Mouse (Mus musculus) MEL (cell line): Measurements from ENCODE around the gene Syk. TPM values are rescaled to one million over a fixed set of nuclear protein-coding genes. Genes with fewer than 3 reads are reported as not detected.

ENCODE experiments used
- DNase-seq: peaks from one replicate; pipeline ENCODE4 v3.0.0; 2011; ENCODE audit warnings: low read depth, low spot score
- H3K27ac ChIP-seq: 2 replicates; pipeline ENCODE4 v1.5.1; 2012; ENCODE audit warnings: low read depth, mild to moderate bottlenecking, control low read depth, low read length, moderate library complexity; ENCODE audit not compliant: control insufficient read depth
- H3K27me3 ChIP-seq, 2 experiments: fragments of 150-350 bp in 1 of 2; sonication (generic) in 1 of 2; 2 replicates each; pipeline ENCODE4 v1.6.1; 2012; ENCODE audit warnings: low read length in 2 of 2, mild to moderate bottlenecking in 2 of 2, improper control_type of control experiment in 1 of 2, moderate library complexity in 1 of 2; ENCODE audit not compliant: insufficient read depth in 2 of 2, control insufficient read depth in 1 of 2
- H3K36me3 ChIP-seq, 2 experiments: 2 replicates each; pipeline ENCODE4 v1.6.1; 2012 to 2014; ENCODE audit warnings: low read length in 2 of 2, improper control_type of control experiment in 1 of 2, inconsistent platforms in 1 of 2, mild to moderate bottlenecking in 1 of 2; ENCODE audit not compliant: insufficient read depth in 2 of 2, control insufficient read depth in 1 of 2
- H3K4me1 ChIP-seq, 2 experiments: fragments of 150-350 bp in 1 of 2; sonication (generic) in 1 of 2; 2 replicates each; pipeline ENCODE4 v1.6.1; 2012; ENCODE audit warnings: low read length in 2 of 2, improper control_type of control experiment in 1 of 2, mild to moderate bottlenecking in 1 of 2; ENCODE audit not compliant: insufficient read depth in 2 of 2, control insufficient read depth in 1 of 2
- H3K4me3 ChIP-seq, 2 experiments: fragments of 150-350 bp in 1 of 2; sonication (generic) in 1 of 2; 2 replicates each; pipeline ENCODE4 v1.5.1; 2012; ENCODE audit warnings: low read depth in 2 of 2, low read length in 2 of 2, mild to moderate bottlenecking in 2 of 2, moderate library complexity in 2 of 2, control low read depth in 1 of 2, improper control_type of control experiment in 1 of 2; ENCODE audit not compliant: control insufficient read depth in 1 of 2, insufficient read depth in 1 of 2
- H3K79me2 ChIP-seq: 2 replicates; pipeline ENCODE4 v1.6.1; 2012; ENCODE audit warnings: mild to moderate bottlenecking, low read length, moderate library complexity; ENCODE audit not compliant: control insufficient read depth, poor library complexity, insufficient read depth
- H3K9ac ChIP-seq: 2 replicates; pipeline ENCODE4 v1.6.1; 2012; ENCODE audit warnings: low read depth, mild to moderate bottlenecking, control low read depth, low read length, moderate library complexity; ENCODE audit not compliant: control insufficient read depth, poor library complexity, severe bottlenecking
- H3K9me3 ChIP-seq: fragments of 150-350 bp; sonication (generic); replicated peaks from 2 replicates; pipeline ENCODE4 v1.6.1; 2012; ENCODE audit warnings: mild to moderate bottlenecking, low read length, improper control_type of control experiment, moderate library complexity; ENCODE audit not compliant: insufficient read depth
- BHLHE40 ChIP-seq: IDR thresholded peaks from 2 replicates; pipeline ENCODE4 v1.6.1; 2012; ENCODE audit warnings: low read depth, mild to moderate bottlenecking, inconsistent platforms, low read length, improper control_type of control experiment, borderline replicate concordance
- CHD2 ChIP-seq: IDR thresholded peaks from 2 replicates; pipeline ENCODE4 v1.6.1; 2011; ENCODE audit warnings: low read length, improper control_type of control experiment
- CTCF ChIP-seq, 3 experiments: IDR thresholded peaks in 2 of 3; conservative IDR thresholded peaks in 1 of 3; 2 replicates each; pipeline ENCODE4 v1.5.1; 2011 to 2012; ENCODE audit warnings: low read length in 3 of 3, low read depth in 2 of 3, mild to moderate bottlenecking in 2 of 3, improper control_type of control experiment in 1 of 3, inconsistent platforms in 1 of 3, mixed read lengths in 1 of 3, moderate library complexity in 1 of 3; ENCODE audit not compliant: control insufficient read depth in 1 of 3, insufficient read depth in 1 of 3, poor library complexity in 1 of 3, severe bottlenecking in 1 of 3
- E2F4 ChIP-seq: IDR thresholded peaks from 2 replicates; pipeline ENCODE4 v1.6.1; 2011; ENCODE audit warnings: low read depth, low read length, improper control_type of control experiment, borderline replicate concordance
- GABPA ChIP-seq: IDR thresholded peaks from 2 replicates; pipeline ENCODE4 v1.6.1; 2012; ENCODE audit warnings: low read depth, mild to moderate bottlenecking, inconsistent platforms, low read length, improper control_type of control experiment, moderate library complexity
- HCFC1 ChIP-seq: IDR thresholded peaks from 2 replicates; pipeline ENCODE4 v1.6.1; 2012; ENCODE audit warnings: low read depth, mild to moderate bottlenecking, inconsistent platforms, low read length, improper control_type of control experiment, moderate library complexity
- KAT2A ChIP-seq: conservative IDR thresholded peaks from 2 replicates; pipeline ENCODE4 v1.6.1; 2012; ENCODE audit warnings: low read depth, low read length, improper control_type of control experiment, inconsistent platforms
- MAFK ChIP-seq: IDR thresholded peaks from 2 replicates; pipeline ENCODE4 v1.6.1; 2011; ENCODE audit warnings: low read depth, mild to moderate bottlenecking, low read length, improper control_type of control experiment, borderline replicate concordance
- MAZ ChIP-seq: IDR thresholded peaks from 2 replicates; pipeline ENCODE4 v1.6.1; 2012; ENCODE audit warnings: low read depth, mild to moderate bottlenecking, inconsistent platforms, low read length, improper control_type of control experiment
- MEF2A ChIP-seq: IDR thresholded peaks from 2 replicates; pipeline ENCODE4 v1.6.1; 2014; ENCODE audit warnings: low read depth, mild to moderate bottlenecking, inconsistent platforms, low read length, improper control_type of control experiment; ENCODE audit not compliant: poor library complexity, insufficient replicate concordance, severe bottlenecking; ENCODE audit errors: extremely low read depth
- MXI1 ChIP-seq: IDR thresholded peaks from 2 replicates; pipeline ENCODE4 v1.6.1; 2011; ENCODE audit warnings: mild to moderate bottlenecking, low read depth, low read length, improper control_type of control experiment
- NRF1 ChIP-seq: IDR thresholded peaks from 2 replicates; pipeline ENCODE4 v1.6.1; 2014; ENCODE audit warnings: low read depth, mild to moderate bottlenecking, inconsistent platforms, low read length, improper control_type of control experiment, moderate library complexity; ENCODE audit not compliant: poor library complexity, insufficient read depth, severe bottlenecking
- POLR2A ChIP-seq, 2 experiments: IDR thresholded peaks; 2 replicates each; pipeline ENCODE4 v1.6.1; 2011 to 2012; ENCODE audit warnings: low read length in 2 of 2, mild to moderate bottlenecking in 2 of 2, control low read depth in 1 of 2, improper control_type of control experiment in 1 of 2, low read depth in 1 of 2, moderate library complexity in 1 of 2; ENCODE audit not compliant: control insufficient read depth in 1 of 2, insufficient read depth in 1 of 2, poor library complexity in 1 of 2
- POLR2AphosphoS5 ChIP-seq: IDR thresholded peaks from 2 replicates; pipeline ENCODE4 v1.6.1; 2012; ENCODE audit warnings: low read depth, borderline replicate concordance, mild to moderate bottlenecking, inconsistent platforms, low read length, moderate library complexity, mixed read lengths
- RAD21 ChIP-seq: IDR thresholded peaks from 2 replicates; pipeline ENCODE4 v1.6.1; 2011; ENCODE audit warnings: mild to moderate bottlenecking, low read depth, low read length, improper control_type of control experiment
- RCOR1 ChIP-seq: IDR thresholded peaks from 2 replicates; pipeline ENCODE4 v1.6.1; 2012; ENCODE audit warnings: low read depth, mild to moderate bottlenecking, inconsistent platforms, low read length, improper control_type of control experiment
- SIN3A ChIP-seq: IDR thresholded peaks from 2 replicates; pipeline ENCODE4 v1.6.1; 2012; ENCODE audit warnings: low read length, improper control_type of control experiment, inconsistent platforms
- SMC3 ChIP-seq: IDR thresholded peaks from 2 replicates; pipeline ENCODE4 v1.6.1; 2011; ENCODE audit warnings: low read depth, low read length, improper control_type of control experiment
- TCF12 ChIP-seq: IDR thresholded peaks from 2 replicates; pipeline ENCODE4 v1.6.1; 2014; ENCODE audit warnings: low read depth, mild to moderate bottlenecking, inconsistent platforms, low read length, improper control_type of control experiment, moderate library complexity
- USF2 ChIP-seq, 2 experiments: IDR thresholded peaks; 2 replicates each; pipeline ENCODE4 v1.6.1; 2011 to 2012; ENCODE audit warnings: improper control_type of control experiment in 2 of 2, low read length in 2 of 2, borderline replicate concordance in 1 of 2, inconsistent platforms in 1 of 2, low read depth in 1 of 2, mild to moderate bottlenecking in 1 of 2; ENCODE audit not compliant: insufficient read depth in 1 of 2
- ZKSCAN1 ChIP-seq: IDR thresholded peaks from 2 replicates; pipeline ENCODE4 v1.6.1; 2012; ENCODE audit warnings: low read depth, mild to moderate bottlenecking, inconsistent platforms, low read length, improper control_type of control experiment, moderate library complexity
- ZMIZ1 ChIP-seq: IDR thresholded peaks from 2 replicates; pipeline ENCODE4 v1.6.1; 2012; ENCODE audit warnings: low read depth, mild to moderate bottlenecking, inconsistent platforms, low read length, improper control_type of control experiment, moderate library complexity
- polyA plus RNA-seq, 2 experiments: library from polyadenylated mRNA; stranded (reverse) in 1 of 2; unstranded in 1 of 2; fragments of >175 nt in 1 of 2; fragments of >200 nt in 1 of 2; gene quantifications; 2 replicates each; pipeline versions ENCODE4 v1.2.1 to v1.2.4; 2012; ENCODE audit warnings: low replicate concordance in 2 of 2, low read depth in 1 of 2; ENCODE audit not compliant: insufficient read length in 2 of 2, insufficient read depth in 1 of 2, missing spikeins in 1 of 2
- total RNA-seq: library from RNA; depleted of rRNA; stranded (reverse); fragments of 300-350 nt; gene quantifications from 2 replicates; pipeline ENCODE4 v1.2.3, GENCODE M21; 2012

Syk gene
- total and polyA plus RNA-seq, 3 experiments: 14.4 to 23.8 TPM; not detected in 1

- Histone ChIP-seq H3K27ac (no peak overlapping the region), H3K36me3 (peaks cover 0 to 9% of the 10 kb centered on the region in 2 experiments; a peak in 2 of 4 replicates), H3K9me3 (no peaks in the 10 kb centered on the region), H3K4me1 (peaks cover 0 to 24% of the 10 kb centered on the region in 2 experiments; a peak in 2 of 4 replicates), H3K79me2 (no peaks in the 10 kb centered on the region), H3K4me3 (no peak overlapping the region), H3K9ac (no peak overlapping the region), H3K27me3 (no peaks in the 10 kb centered on the region)
- TF ChIP-seq POLR2AphosphoS5 (no peak), MAZ (no peak), E2F4 (no peak), GABPA (no peak), CHD2 (no peak), MAFK (no peak), ZKSCAN1 (no peak), ZMIZ1 (no peak), NRF1 (no peak), HCFC1 (no peak), KAT2A (no peak)
- DNase-seq: no peak
Observed at GRCm38 (mm10) chr13:52562166-52562571, 20.8 kb upstream of the Syk start.

GRCm38 (mm10) chr13:52565103-52565739 is 17.8 kb upstream of the Syk start:
- Histone ChIP-seq H3K36me3 (peaks cover 0 to 4% of the 10 kb centered on the region in 2 experiments; a peak in 2 of 4 replicates), H3K4me3 (peak overlapping the region in 1 of 2 experiments; percentile 34; a peak in 1 of 4 replicates), H3K27me3 (no peaks in the 10 kb centered on the region)
- peak; percentile 69 for DNase-seq
- TF ChIP-seq GABPA: no peak
- TF ChIP-seq CTCF (IDR thresholded peaks at IDR 0.05 in 2 of 3, conservative IDR thresholded peaks at IDR 0.05 in 1 of 3; ENCODE audit: control insufficient read depth in 1 of 3, insufficient read depth in 1 of 3, low read depth in 2 of 3, low read length in 3 of 3, poor library complexity in 1 of 3, severe bottlenecking in 1 of 3): peak; percentile 46 to 63 (median 47)
- TF ChIP-seq SIN3A: no peak
- 0 out of 2 replicates have a peak, but pooled peaks have one; percentile 19 for TF ChIP-seq MXI1
- peak; percentile 45 for TF ChIP-seq RAD21
- TF ChIP-seq KAT2A: no peak
- peak; percentile 71 for TF ChIP-seq SMC3
- no peak for TF ChIP-seq TCF12
- TF ChIP-seq RCOR1: 0 out of 2 replicates have a peak, but pooled peaks have one; percentile 25
- TF ChIP-seq USF2 (IDR thresholded peaks at IDR 0.05; ENCODE audit: borderline replicate concordance in 1 of 2, insufficient read depth in 1 of 2, low read depth in 1 of 2, low read length in 2 of 2): no peak
- no peak for TF ChIP-seq POLR2A (IDR thresholded peaks at IDR 0.05; ENCODE audit: control insufficient read depth in 1 of 2, insufficient read depth in 1 of 2, low read depth in 1 of 2, low read length in 2 of 2, poor library complexity in 1 of 2)
- no peak for TF ChIP-seq E2F4
- TF ChIP-seq BHLHE40: no peak
- peak; percentile 60; the same call in 1 of the 2 replicates for TF ChIP-seq MEF2A
- TF ChIP-seq, all 39 proteins: peak for 6
- Histone ChIP-seq H3K9ac (no peak overlapping the region), H3K4me1 (peaks cover 0 to 17% of the 10 kb centered on the region in 2 experiments; a peak in 2 of 4 replicates), H3K79me2 (no peaks in the 10 kb centered on the region), H3K9me3 (no peaks in the 10 kb centered on the region), H3K27ac (no peak overlapping the region)
